Mouse (Mus musculus) 3134 (cell line): ENCODE data around the gene Mfsd13b.
"Not testable (repeated sequence)": the region's sequence is repeated elsewhere in the genome, so short reads cannot be mapped to it uniquely, and the experiment has no call there.

Source experiments
- DNase-seq: peaks from one replicate; pipeline ENCODE4 v3.0.0-alpha.2; 2011; ENCODE audit warnings: low spot score; ENCODE audit not compliant: insufficient read length; ENCODE audit errors: extremely low read depth

The Mfsd13b gene

GRCm38 (mm10) chr7:120980931-120981924 lies 1.1 kb upstream of the Mfsd13b start:
- peak; percentile 81 for DNase-seq

GRCm38 (mm10) chr7:120982968-120983367 lies 659 bp downstream of the Mfsd13b start:
- no peak for DNase-seq

- DNase-seq = no peak
These were observed 8.9 kb downstream of the Mfsd13b start for GRCm38 (mm10) chr7:120991191-120991590.

GRCm38 (mm10) chr7:120999021-120999530 lies 16.8 kb downstream of the Mfsd13b start:
- DNase-seq = no peak

GRCm38 (mm10) chr7:121000065-121000822 lies 17.9 kb downstream of the Mfsd13b start:
- DNase-seq = no peak

- no peak for DNase-seq
These were observed 19.6 kb downstream of the Mfsd13b start for GRCm38 (mm10) chr7:121001879-121002278.

- no peak for DNase-seq
These were observed 20.2 kb downstream of the Mfsd13b start for GRCm38 (mm10) chr7:121002407-121002928.

GRCm38 (mm10) chr7:121003793-121004418 lies 21.6 kb downstream of the Mfsd13b start:
- DNase-seq = no peak

GRCm38 (mm10) chr7:121011794-121012689 lies 29.7 kb downstream of the Mfsd13b start:
- DNase-seq = no peak

- no peak for DNase-seq
These were observed 32.2 kb downstream of the Mfsd13b start for GRCm38 (mm10) chr7:121014486-121014885.

GRCm38 (mm10) chr7:121018778-121019177 lies 36.5 kb downstream of the Mfsd13b start:
- DNase-seq = no peak

- no peak for DNase-seq
These were observed 38.0 kb downstream of the Mfsd13b start for GRCm38 (mm10) chr7:121020277-121020676.

- no peak for DNase-seq
These were observed 43.1 kb downstream of the Mfsd13b start for GRCm38 (mm10) chr7:121025221-121026008.

GRCm38 (mm10) chr7:121026300-121026699 lies 44.0 kb downstream of the Mfsd13b start:
- no peak for DNase-seq

- not testable (repeated sequence) for DNase-seq
These were observed 47.6 kb downstream of the Mfsd13b start for GRCm38 (mm10) chr7:121029947-121030346.

GRCm38 (mm10) chr7:121033856-121034652 lies 51.7 kb downstream of the Mfsd13b start, which contains the start of gene Mettl9:
TSS of gene Mettl9 (plus strand) at chr7:121034445.
- peak; percentile 94 for DNase-seq

- no peak for DNase-seq
These were observed 52.4 kb downstream of the Mfsd13b start for GRCm38 (mm10) chr7:121034701-121035141.
